Mouse (Mus musculus) left cerebral cortex, adult 6 months (tissue): ENCODE results near the gene Ggn. TPM values are rescaled to one million over a fixed set of nuclear protein-coding genes. Genes with fewer than 3 reads are reported as not detected.

Experiments used
- long read RNA-seq, 2 experiments: library from polyadenylated mRNA; unstranded; transcript quantifications; one replicate each; pipeline ENCODE4 v2.0.0; 2019 to 2020
- polyA plus RNA-seq: library from polyadenylated mRNA; unstranded; fragments of <200 nt; fragmentation: Nextera tagmentation; gene quantifications from 2 replicates; pipeline ENCODE4 v1.2.3, GENCODE M21; 2021

Gene Ggn
- 0.12 and 0.33 TPM in 2 replicates for polyA plus RNA-seq
- long read RNA-seq, experiment 1, result 0 reads
- long read RNA-seq, experiment 2, result 0 reads

DNA sequence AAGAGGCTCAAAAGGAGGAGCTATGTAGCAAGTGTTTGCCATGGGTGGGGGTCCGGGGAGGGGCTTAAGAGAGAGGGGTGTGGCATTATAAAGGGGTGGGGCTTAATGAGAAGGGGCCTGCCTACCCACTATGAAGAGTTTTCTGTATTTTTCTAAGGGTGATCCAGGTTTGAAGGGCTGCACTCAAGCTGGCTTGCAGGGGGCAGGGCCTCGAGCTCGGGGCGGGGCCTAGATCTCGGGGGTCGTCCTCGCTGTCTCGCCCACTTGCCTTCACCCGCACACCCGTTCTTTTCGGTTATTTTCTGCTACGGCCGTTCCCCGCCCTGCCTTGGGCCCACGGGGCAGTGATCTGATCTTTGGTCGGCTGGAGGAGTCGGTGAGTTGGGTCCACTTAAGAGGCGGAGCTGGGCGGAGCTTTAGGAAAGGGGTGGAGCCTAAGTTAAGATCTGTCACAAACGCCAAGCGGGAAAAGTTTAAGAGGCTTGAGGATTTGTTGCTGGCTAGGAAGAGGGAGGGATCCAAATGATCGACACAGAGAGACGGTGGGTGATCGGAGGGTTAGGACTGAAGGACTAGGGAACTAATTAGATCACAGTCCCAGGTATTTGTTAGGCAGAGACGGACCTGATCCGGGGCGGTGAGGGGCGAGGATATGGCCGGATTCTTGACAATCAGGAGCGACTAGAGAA lies at the start of gene Ggn, which contains the start of gene Spred3:
Gene Ggn, plus strand, starts transcription at position 145 of the 689 bp plus-strand sequence.
Gene Spred3, minus strand, starts transcription at position 346 of the 689 bp plus-strand sequence.

DNA sequence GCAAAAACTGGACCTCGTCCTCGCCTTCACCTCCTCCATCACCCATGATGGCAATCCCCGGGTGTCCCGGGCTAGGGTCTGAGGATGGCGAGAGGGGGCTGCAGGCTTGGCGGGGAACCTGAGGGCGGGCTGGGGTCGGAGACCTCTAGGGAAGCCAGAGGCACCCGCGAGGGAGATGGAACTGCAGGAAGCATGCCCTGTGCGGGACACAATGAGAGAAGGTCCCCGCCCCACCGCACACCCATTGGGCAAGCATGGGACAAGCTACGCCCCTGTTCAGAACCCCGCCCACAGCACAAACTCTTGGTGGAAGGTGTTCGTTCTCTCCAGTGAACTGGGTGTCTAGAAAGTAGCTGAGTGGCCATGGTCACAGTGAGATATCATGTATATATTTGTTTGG lies 45.0 kb upstream of the Ggn start, which contains the start of gene Ryr1:
Gene Ryr1, minus strand, starts transcription at position 210 of the 400 bp plus-strand sequence.

GRCm38 (mm10) chr7:29134693-29135386 lies 35.2 kb upstream of the Ggn start, which contains the start of gene Rasgrp4:
Rasgrp4 (plus strand) TSS chr7:29134851.

DNA sequence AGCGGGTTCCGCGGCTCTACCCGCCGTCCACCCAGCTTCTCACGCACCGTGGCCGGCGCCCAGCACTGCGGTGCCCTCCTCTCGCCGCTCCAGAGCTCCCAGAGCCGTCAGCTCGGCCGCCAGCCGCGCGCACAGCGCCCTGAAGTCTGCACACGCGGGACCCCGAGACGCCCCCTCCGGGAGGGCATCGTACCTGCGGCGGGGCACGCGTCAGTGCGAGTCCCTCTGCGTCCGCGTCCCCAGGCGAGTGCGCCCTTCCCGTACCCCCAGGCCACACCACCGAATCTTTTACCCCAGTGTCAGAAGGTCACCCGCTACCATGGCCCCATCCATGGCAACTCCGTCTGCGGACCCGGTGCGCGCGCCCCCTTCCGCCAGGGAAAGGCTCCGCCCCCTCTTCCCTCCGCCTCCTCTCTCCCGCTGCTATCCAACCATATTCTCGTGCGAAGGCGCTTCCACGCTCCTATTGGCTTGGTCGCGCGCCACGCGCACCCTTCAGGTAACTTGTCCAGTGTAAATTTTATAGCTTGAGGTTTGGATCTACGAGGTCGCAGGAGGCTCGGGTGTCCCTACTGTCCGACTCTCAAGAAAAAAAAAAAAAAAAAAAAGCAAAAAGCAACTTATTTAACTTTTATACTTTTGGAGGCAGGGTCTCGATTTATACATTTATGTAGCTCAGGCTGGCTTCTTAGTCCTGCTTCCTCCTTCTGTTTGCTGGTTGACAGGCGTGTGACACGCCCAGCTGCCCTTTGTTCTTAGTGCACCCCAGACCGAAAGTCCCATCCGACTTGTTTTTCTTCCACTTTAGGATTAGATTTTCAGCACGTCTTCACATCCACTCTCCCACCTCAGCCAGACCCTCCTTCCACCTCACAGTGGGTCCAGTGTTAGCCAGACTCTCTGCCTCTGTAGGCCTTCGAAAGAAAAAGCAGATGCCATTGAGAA lies 13.9 kb upstream of the Ggn start, which contains the start of gene Fam98c:
Gene Fam98c, minus strand, starts transcription at position 397 of the 945 bp plus-strand sequence.

GRCm38 (mm10) chr7:29180077-29180853 lies 10.3 kb downstream of the Ggn start, which contains the start of gene Psmd8:
Psmd8 (minus strand) TSS chr7:29180701.

DNA sequence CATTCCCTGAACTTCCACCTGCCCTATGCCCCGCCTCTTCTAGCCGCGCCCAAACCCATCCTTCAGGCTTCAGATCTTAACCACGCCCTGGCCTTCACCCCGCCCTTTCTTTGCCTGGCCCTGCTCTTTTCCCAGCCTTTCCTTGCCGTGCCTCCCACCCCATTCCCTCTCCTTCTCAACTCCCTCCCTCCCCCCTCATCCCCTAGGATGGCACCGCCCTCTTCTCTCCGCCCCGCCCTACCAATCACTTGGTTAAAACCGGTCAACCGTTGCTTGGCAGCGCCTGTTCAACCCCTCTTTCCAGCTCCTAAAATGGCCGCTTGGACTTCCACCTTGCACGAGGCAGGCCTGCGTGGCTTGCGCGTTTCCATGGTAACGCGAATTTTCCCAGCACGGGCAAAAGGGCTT lies 43.7 kb downstream of the Ggn start, which contains the start of gene Catsperg1:
Gene Catsperg1, minus strand, starts transcription at position 361 of the 408 bp plus-strand sequence.

Other genes with a start within 250 kb of the Ggn start
- gene Actn4, start 207.9 kb upstream of the Ggn start, polyA plus RNA-seq, result 107 and 111 TPM in 2 replicates
- 507 and 624 TPM in 2 replicates for gene Eif3k, start 188.3 kb upstream of the Ggn start, polyA plus RNA-seq
- gene Map4k1, start 188.2 kb upstream of the Ggn start, polyA plus RNA-seq, result 0.71 and 0.85 TPM in 2 replicates
- 1.7 and 2.2 TPM in 2 replicates for gene Ryr1, start 45.0 kb upstream of the Ggn start, polyA plus RNA-seq
- gene Rasgrp4, start 35.4 kb upstream of the Ggn start, polyA plus RNA-seq, result 0.13 and 0.20 TPM in 2 replicates
- 77.8 and 81.1 TPM in 2 replicates for gene Fam98c, start 14.0 kb upstream of the Ggn start, polyA plus RNA-seq
- 1.7 and 5.1 TPM in 2 replicates for gene Spred3, start 201 bp downstream of the Ggn start, polyA plus RNA-seq
- gene Psmd8, start 10.5 kb downstream of the Ggn start, polyA plus RNA-seq, result 246 and 266 TPM in 2 replicates
- not detected in 2 replicates for gene Catsperg1, start 43.8 kb downstream of the Ggn start, polyA plus RNA-seq
- gene Kcnk6, start 62.3 kb downstream of the Ggn start, polyA plus RNA-seq, result 0.69 and 1.1 TPM in 2 replicates
- 129 and 148 TPM in 2 replicates for gene Yif1b, start 68.1 kb downstream of the Ggn start, polyA plus RNA-seq
- 0.55 and 0.75 TPM in 2 replicates for gene 2200002D01Rik, start 78.3 kb downstream of the Ggn start, polyA plus RNA-seq
- gene Spint2, start 111.7 kb downstream of the Ggn start, polyA plus RNA-seq, result 34.2 and 38.9 TPM in 2 replicates
- gene Ppp1r14a, start 119.1 kb downstream of the Ggn start, polyA plus RNA-seq, result 16.2 and 21.0 TPM in 2 replicates
- 42.2 and 43.5 TPM in 2 replicates for gene Dpf1, start 133.7 kb downstream of the Ggn start, polyA plus RNA-seq